ENCODE assay signal across 8 mouse cellular contexts in the genomic region with DNA sequence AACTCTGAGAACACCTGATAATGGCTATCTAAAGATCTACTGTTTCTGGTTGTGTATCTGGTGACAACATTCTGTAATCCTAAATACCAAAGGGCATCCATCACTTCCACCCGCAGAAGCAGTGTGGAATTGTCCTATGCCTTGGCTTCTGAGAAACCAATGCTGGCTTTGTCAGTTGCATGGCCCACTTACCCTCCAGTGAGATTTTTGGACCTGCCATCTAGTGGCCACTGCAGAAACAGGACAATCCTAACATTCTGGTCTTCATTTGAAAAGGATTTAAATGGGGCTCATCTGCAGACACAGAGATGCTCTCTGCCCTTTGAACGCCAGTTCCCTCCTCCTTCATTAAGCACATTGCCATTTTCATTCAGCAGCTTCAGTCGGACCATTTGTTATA.
DNase-seq lines count a peak whose midpoint lies in the region; ATAC-seq and TF ChIP-seq lines count a peak whose summit lies in the region.

No protein-coding gene starts in this region.

- H3K9ac ChIP-seq in kidney, embryonic 14.5 days (ENCODE audit: low read depth, low read length): no peak overlapping the region
- no peak overlapping the region for H3K9ac ChIP-seq in neural tube, embryonic 11.5 days (ENCODE audit: low read length)

- H3K4me3 ChIP-seq in kidney, embryonic 14.5 days (ENCODE audit: low read length): no peak overlapping the region
- H3K4me3 ChIP-seq in neural tube, embryonic 11.5 days (ENCODE audit: low read depth, low read length): no peak overlapping the region

- ATAC-seq in kidney, embryonic 14.5 days (ENCODE audit: low FRiP score, low TSS enrichment): no peak
- ATAC-seq in granulocyte monocyte progenitor cell, adult 5-6 weeks (replicated peaks; ENCODE audit: poor library complexity, severe bottlenecking): peak; percentile 42; the same call in 1 of the 2 replicates
- ATAC-seq in neural tube, embryonic 11.5 days (ENCODE audit: insufficient read depth, low FRiP score, low TSS enrichment): no peak

- 54% methylated on average over 3 of the region's 3 CpGs for WGBS in kidney, embryonic 14.5 days
- 52% methylated on average over 3 of the region's 3 CpGs for WGBS in neural tube, embryonic 11.5 days

- peak; percentile 46 for DNase-seq in kidney, adult 9 months
- DNase-seq in ES-CJ7 (ENCODE audit: low read depth, low spot score): peak; percentile 37
- DNase-seq in brain, embryonic 14.5 days (ENCODE audit: low read depth): peak; percentile 69
- peak; percentile 30 for DNase-seq in neural tube, embryonic 11.5 days (ENCODE audit: low spot score)
- no peak for DNase-seq in yolk sac, embryonic 10.5 days (ENCODE audit: low spot score)
- no peak for DNase-seq in layer of hippocampus, adult 9-10 months (ENCODE audit: low spot score)

- no peaks in the 10 kb centered on the region for H3K9me3 ChIP-seq in kidney, embryonic 14.5 days (ENCODE audit: control insufficient read depth, low read length)
- H3K9me3 ChIP-seq in neural tube, embryonic 11.5 days (ENCODE audit: control insufficient read depth, low read length): no peaks in the 10 kb centered on the region

- no peak overlapping the region for H3K27ac ChIP-seq in kidney, embryonic 14.5 days (ENCODE audit: low read depth, low read length)
- no peak overlapping the region for H3K27ac ChIP-seq in neural tube, embryonic 11.5 days (ENCODE audit: low read depth, low read length)

- no peak for TF ChIP-seq POLR2A in brain, embryonic 14.5 days (IDR thresholded peaks at IDR 0.05; ENCODE audit: borderline replicate concordance, extremely low read depth, insufficient read depth, insufficient read length, poor library complexity, severe bottlenecking)

- no peaks in the 10 kb centered on the region for H3K27me3 ChIP-seq in kidney, embryonic 14.5 days (ENCODE audit: control insufficient read depth, insufficient read depth, low read length)
- no peaks in the 10 kb centered on the region for H3K27me3 ChIP-seq in neural tube, embryonic 11.5 days (ENCODE audit: control insufficient read depth, insufficient read depth, low read length)

- H3K4me1 ChIP-seq in kidney, embryonic 14.5 days (ENCODE audit: control insufficient read depth, insufficient read depth, low read length): no peaks in the 10 kb centered on the region
- H3K4me1 ChIP-seq in neural tube, embryonic 11.5 days (ENCODE audit: control insufficient read depth, insufficient read depth, low read length): no peaks in the 10 kb centered on the region

- no peaks in the 10 kb centered on the region for H3K36me3 ChIP-seq in kidney, embryonic 14.5 days (ENCODE audit: control insufficient read depth, insufficient read depth, low read length)
- H3K36me3 ChIP-seq in neural tube, embryonic 11.5 days (ENCODE audit: control insufficient read depth, insufficient read depth, low read length): no peaks in the 10 kb centered on the region

- H3K4me2 ChIP-seq in kidney, embryonic 14.5 days (replicated peaks; ENCODE audit: low read depth, low read length): no peak overlapping the region
- H3K4me2 ChIP-seq in neural tube, embryonic 11.5 days (ENCODE audit: low read depth): no peak overlapping the region

- peak; percentile 67; the same call in 1 of the 2 replicates for TF ChIP-seq CTCF in brain, embryonic 14.5 days (IDR thresholded peaks at IDR 0.05; ENCODE audit: borderline replicate concordance, extremely low read depth, insufficient read depth, insufficient read length)

Comparison
In these comparisons a context has a peak if more than half of its experiments do, and no peak if none do; other contexts are left out.
1. DNase-seq: peak in kidney, adult 9 months (single experiment), ES-CJ7 (single experiment), brain, embryonic 14.5 days (single experiment) and neural tube, embryonic 11.5 days (single experiment); none in yolk sac, embryonic 10.5 days (single experiment) and layer of hippocampus, adult 9-10 months (single experiment).